Mouse (Mus musculus): ENCODE data around the gene Fam13c.

GRCm38 (mm10) chr10:70534571-70534970 is 94.3 kb downstream of the Fam13c start:
- TF ChIP-seq EP300 (IDR thresholded peaks at IDR 0.05; ENCODE audit: insufficient read depth, low read depth, low read length) (no peak), CTCF (IDR thresholded peaks at IDR 0.05; ENCODE audit: low read depth, low read length) (no peak), POLR2A (IDR thresholded peaks at IDR 0.05; ENCODE audit: insufficient read depth, low read length) (no peak)

All from ES-Bruce4 (cell line).